8 mouse cellular contexts compared by ENCODE assay signal in the genomic region with DNA sequence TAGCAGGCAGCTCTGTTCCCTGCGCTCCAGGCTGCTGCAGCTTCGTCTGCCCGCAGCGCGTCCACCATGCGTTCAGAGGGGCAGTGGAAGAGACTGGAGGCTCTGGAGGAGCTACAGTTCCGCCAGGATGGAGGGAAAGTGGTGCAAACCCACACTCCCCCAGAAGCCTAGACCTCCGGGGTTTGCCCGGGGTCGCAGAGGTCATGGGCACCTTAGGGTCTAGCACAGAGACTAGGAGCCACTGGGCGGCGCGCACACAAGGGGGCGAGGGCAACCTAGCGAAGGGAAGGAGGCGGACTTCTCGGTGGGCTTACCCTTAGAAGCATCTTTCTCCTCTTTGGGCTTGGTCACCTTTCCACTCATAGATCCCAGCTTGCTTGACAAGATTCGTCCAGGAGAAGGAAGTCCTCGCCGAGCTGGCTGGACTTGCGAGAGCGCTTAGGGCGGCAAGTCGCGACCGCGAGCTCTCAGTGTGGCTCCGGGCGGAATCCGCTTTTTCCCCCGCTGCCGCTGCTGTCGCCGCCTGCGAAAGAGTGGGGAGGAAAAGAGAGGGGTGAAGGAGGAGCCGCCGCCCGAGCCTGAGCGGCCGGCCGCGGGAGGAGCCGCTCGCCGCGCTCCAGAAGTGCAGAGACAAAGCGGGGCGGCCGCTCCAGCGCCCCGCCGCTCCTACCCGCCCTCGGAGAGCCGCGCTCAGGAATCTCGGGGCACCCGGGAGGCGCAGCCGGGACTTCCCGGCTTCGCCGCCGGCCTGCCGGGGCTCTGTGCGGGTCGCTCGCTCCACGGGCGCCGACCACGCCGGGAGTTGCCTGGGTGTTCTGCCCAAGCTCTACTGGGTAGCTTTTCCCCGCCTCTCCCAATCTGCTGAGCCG. TPM values are rescaled to one million over a fixed set of nuclear protein-coding genes. Genes with fewer than 3 reads are reported as not detected.
DNase-seq lines count a peak whose midpoint lies in the region; ATAC-seq and TF ChIP-seq lines count a peak whose summit lies in the region.

No protein-coding gene starts in this region.

- no peaks in the 10 kb centered on the region for H3K9me3 ChIP-seq in embryonic facial prominence, embryonic 13.5 days

- peaks cover 38% of the 10 kb centered on the region for H3K27me3 ChIP-seq in embryonic facial prominence, embryonic 13.5 days
- H3K27me3 ChIP-seq in small intestine, adult 2 months (ENCODE audit: control insufficient read depth, insufficient read depth, low read length), result no peaks in the 10 kb centered on the region

- H3K4me3 ChIP-seq in embryonic facial prominence, embryonic 13.5 days, result peak overlapping the region; percentile 49
- peak overlapping the region; percentile 46 for H3K4me3 ChIP-seq in small intestine, adult 2 months (ENCODE audit: low read depth, low read length)

- 23% methylated on average over 72 of the region's 75 CpGs for WGBS in embryonic facial prominence, embryonic 13.5 days
- 15% methylated on average over 59 of the region's 75 CpGs for WGBS in small intestine, adult 2 months

- H3K4me2 ChIP-seq in embryonic facial prominence, embryonic 13.5 days, result peak overlapping the region; percentile 69

- intact Hi-C loops in left cerebral cortex, postnatal 10 days (cut with DNase I), result loop anchor here (5.0 to 10.0 kb wide), 2 partner anchors 372 to 835 kb away; no protein-coding TSS in a partner anchor

- DNase-seq in adrenal gland, adult (ENCODE audit: inconsistent age in 2 of 2, low spot score in 1 of 2), result peak; percentile 22 to 59
- DNase-seq in adrenal gland, postnatal 4 days (ENCODE audit: low spot score in 2 of 2), result no peak
- DNase-seq in adrenal gland, postnatal 14 days, result peak; percentile 33
- DNase-seq in heart, postnatal 4 days, result peak; percentile 50
- DNase-seq in left cerebral cortex, postnatal 10 days (ENCODE audit: extremely low spot score in 1 of 2, low spot score in 2 of 2), result peak; percentile 6 to 36
- DNase-seq in mesoderm, embryonic 11.5 days (ENCODE audit: low read depth, low spot score), result peak; percentile 36

- H3K4me1 ChIP-seq in embryonic facial prominence, embryonic 13.5 days, result no peaks in the 10 kb centered on the region
- no peaks in the 10 kb centered on the region for H3K4me1 ChIP-seq in small intestine, adult 2 months (ENCODE audit: control insufficient read depth, insufficient read depth, insufficient read length, low read length)

- H3K36me3 ChIP-seq in embryonic facial prominence, embryonic 13.5 days, result no peaks in the 10 kb centered on the region
- H3K36me3 ChIP-seq in small intestine, adult 2 months (ENCODE audit: control insufficient read depth, insufficient read depth, low read length), result no peaks in the 10 kb centered on the region

- peak overlapping the region; percentile 62 for H3K27ac ChIP-seq in embryonic facial prominence, embryonic 13.5 days
- H3K27ac ChIP-seq in small intestine, adult 2 months (ENCODE audit: insufficient read depth, low read depth, low read length), result no peak overlapping the region

- peak overlapping the region; percentile 69 for H3K9ac ChIP-seq in embryonic facial prominence, embryonic 13.5 days

- no peak for TF ChIP-seq POLR2A in small intestine, adult 2 months (IDR thresholded peaks at IDR 0.05; ENCODE audit: low read depth, low read length)

- no peak for TF ChIP-seq CTCF in small intestine, adult 2 months (IDR thresholded peaks at IDR 0.05; ENCODE audit: extremely low read depth, insufficient read length, insufficient replicate concordance, low read depth, low read length)

- peak; percentile 71; the same call in 1 of the 2 replicates for ATAC-seq in embryonic facial prominence, embryonic 13.5 days (ENCODE audit: insufficient number of reproducible peaks, insufficient read depth, low FRiP score, low TSS enrichment, low read depth)

RNA-seq across cellular contexts. Expression of gene Fgf13, which starts 0.8 kb away (rescaled TPM):
- 1 to 10 TPM; 4.1 to 4.5 TPM for total RNA-seq in adrenal gland, postnatal 4 days (2021)
- total RNA-seq in adrenal gland, postnatal 14 days (2021), result 0.82 and 1.1 TPM in 2 replicates
- 18.7 and 18.8 TPM in 2 replicates for polyA plus RNA-seq in embryonic facial prominence, embryonic 13.5 days (2015; fragmentation: Nextera tagmentation; extraction: Ambion mirVana)
- total RNA-seq in heart, postnatal 4 days (2021), result 100 to 1,000 TPM; 124 to 144 TPM
- 100 to 1,000 TPM; 255 to 281 TPM for total RNA-seq in left cerebral cortex, postnatal 10 days (2021)
- polyA plus RNA-seq in small intestine, adult 2 months (2012; rRNA removed), result 0.05 and 0.87 TPM in 2 replicates

Comparison
In these comparisons a context has a peak if more than half of its experiments do, and no peak if none do; other contexts are left out.
1. DNase-seq: peak in adrenal gland, adult (2 of 2), adrenal gland, postnatal 14 days (single experiment), heart, postnatal 4 days (single experiment), left cerebral cortex, postnatal 10 days (2 of 2) and mesoderm, embryonic 11.5 days (single experiment); none in adrenal gland, postnatal 4 days (0 of 2).
2. RNA of gene Fgf13, which starts 0.8 kb away (total RNA-seq): 255 to 281 TPM in left cerebral cortex, postnatal 10 days and 124 to 144 TPM in heart, postnatal 4 days; 4.1 to 4.5 TPM in adrenal gland, postnatal 4 days and 0.82 to 1.1 TPM in adrenal gland, postnatal 14 days; every median in the first group is over 10 times any median in the second.